Mouse (Mus musculus): ENCODE results near the gene Twnk.

The Twnk gene

DNA sequence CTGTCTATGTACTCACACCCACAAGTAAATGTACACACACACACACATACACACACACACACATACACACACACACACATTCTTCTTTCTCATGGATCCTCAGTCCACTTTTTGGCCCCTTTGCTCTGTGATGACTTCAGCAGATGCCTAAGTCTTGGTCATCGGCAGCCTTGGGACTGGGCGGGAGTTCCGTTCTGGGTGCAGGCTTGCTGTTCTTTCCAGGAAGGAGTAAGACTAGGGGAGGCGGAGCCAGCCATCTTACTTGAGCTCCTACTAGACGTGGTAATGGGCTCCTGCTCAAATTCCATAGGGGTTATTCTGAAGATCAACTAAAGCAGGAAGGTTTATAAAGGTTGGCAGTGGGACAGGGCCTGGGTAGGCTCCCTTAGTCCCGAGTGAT, 14.9 kb downstream of the Twnk start:
- in situ Hi-C loops (cut with MboI, MseI), result no loop called here

DNA sequence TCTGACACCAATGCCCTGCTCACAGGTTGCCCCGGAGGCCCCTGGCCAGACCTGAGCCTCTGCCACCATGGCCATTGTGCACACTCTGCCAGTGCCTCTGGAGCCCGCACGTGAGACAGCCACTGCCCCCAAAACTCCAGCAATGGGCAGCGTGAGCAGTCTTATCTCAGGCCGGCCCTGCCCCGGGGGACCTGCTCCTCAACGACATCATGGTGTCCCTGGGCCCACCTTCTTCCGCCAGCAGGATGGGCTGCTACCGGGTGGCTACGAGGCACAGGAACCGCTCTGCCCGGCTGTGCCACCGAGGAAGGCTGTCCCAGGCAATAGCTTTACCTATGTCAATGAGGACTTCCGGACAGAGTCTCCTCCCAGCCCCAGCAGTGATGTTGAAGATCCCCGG, 15.9 kb downstream of the Twnk start:
- in situ Hi-C loops (cut with MboI, MseI), result no loop called here

DNA sequence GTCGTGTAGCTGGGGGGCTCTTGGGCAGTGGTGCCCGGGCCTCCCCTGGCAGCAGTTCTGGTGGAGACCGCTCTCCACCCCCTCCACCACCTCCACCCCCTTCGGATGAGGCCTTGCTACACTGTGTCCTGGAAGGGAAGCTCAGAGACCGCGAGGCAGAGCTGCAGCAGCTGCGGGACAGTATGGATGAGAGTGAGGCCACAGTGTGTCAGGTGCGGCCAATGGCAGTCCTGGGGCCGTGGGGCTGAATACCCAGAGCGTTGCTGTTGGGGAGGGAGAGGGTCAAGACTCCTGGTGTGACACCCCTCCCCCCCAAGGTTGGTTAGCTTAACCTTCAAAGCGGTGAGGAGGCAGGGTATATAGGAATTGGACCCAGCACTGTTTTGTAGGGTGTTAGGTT, 18.5 kb downstream of the Twnk start:
- in situ Hi-C loops (cut with MboI, MseI), result no loop called here

DNA sequence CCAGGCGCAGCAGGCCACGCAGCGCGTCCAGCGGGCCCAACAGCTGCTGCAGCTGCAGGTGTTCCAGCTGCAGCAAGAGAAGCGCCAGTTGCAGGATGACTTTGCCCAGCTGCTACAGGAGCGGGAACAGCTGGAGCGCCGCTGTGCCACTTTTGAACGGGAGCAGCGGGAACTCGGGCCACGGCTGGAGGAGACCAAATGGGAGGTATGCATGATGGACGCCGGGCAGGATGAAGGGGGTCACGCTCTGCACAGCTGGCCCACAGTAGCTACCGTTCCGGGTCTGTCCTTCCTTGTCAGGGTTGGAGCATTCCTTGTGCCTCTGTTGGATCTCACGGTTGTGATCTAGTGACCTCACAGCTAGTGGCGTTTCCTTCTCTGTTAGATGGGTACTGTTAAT, 19.3 kb downstream of the Twnk start:
- in situ Hi-C loops (cut with MboI, MseI), result no loop called here

DNA sequence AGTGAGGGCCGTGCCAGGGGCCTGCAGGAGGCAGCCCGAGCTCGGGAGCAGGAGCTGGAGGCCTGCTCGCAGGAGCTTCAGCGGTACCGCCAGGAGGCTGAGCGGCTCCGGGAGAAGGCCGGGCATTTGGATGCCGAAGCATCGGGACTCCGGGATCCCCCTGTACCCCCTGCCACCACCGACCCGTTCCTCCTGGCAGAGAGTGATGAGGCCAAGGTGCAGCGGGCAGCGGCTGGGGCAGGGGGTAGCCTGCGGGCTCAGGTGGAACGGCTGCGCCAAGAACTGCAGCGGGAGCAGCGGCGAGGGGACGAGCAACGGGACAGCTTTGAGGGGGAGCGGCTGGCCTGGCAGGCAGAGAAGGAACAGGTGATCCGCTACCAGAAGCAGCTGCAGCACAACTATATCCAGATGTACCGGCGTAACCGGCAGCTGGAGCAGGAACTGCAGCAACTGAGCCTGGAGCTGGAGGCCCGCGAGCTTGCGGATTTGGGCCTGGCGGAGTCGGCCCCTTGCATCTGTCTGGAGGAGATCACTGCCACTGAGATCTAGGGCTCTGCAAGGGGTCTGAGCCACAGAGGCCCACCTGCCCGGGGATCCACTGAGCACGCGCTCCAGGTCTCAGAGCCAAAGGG, 20.6 kb downstream of the Twnk start:
- in situ Hi-C loops (cut with MboI, MseI), result no loop called here

DNA sequence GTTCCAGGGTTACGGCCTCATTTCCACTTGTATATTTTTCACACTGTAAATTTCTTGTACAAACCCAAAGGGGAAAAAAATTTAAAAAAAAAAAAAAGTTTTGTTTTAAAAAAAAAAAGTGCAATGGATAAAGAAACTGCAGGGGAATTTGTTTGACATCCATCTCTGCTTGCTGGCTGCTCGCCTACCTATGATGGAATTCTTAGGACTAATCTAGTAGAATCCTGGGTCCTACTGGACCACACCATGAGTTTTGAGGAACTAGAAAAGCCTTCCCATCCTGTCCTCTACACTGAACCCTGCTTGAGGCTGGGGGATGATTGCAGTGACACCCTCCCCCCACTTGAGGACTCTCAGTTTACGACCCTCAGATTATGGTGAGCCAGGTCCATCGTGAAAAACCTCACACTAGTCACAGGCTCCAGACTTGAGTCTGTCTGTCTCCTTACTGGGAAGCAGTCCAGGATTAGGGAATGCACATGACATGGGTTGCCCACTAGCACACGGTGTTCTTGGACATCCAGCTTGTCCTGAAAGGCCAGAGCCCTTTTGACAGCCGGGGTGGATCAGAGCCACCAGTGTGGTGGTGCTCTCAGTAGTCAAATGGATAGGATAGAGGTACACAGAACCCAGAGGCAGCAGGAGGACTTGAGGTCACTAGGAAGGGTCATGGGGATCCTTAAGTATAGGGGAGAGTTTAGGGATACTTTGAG, 21.7 kb downstream of the Twnk start:
- in situ Hi-C loops (cut with MboI, MseI), result no loop called here

DNA sequence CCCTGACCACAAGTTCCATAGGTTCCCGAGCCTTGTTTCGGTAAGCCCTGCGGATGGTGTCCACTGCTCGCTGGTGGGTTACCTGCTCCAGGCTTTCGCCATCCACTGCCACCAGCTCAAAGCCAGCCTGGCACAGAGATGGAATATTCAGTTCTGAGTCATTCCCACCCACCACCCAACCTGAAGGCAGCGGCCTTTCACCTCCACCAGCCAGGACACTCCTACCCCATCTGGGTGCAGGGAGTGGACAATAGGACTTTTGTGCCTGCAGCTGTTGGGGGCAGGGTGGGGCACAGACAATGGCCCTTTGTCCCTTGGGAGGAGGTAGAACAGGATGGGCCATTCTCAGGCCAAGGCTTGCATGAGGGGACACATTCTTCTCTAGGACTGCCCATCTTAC, 22.4 kb downstream of the Twnk start:
- in situ Hi-C loops (cut with MboI, MseI), result no loop called here

DNA sequence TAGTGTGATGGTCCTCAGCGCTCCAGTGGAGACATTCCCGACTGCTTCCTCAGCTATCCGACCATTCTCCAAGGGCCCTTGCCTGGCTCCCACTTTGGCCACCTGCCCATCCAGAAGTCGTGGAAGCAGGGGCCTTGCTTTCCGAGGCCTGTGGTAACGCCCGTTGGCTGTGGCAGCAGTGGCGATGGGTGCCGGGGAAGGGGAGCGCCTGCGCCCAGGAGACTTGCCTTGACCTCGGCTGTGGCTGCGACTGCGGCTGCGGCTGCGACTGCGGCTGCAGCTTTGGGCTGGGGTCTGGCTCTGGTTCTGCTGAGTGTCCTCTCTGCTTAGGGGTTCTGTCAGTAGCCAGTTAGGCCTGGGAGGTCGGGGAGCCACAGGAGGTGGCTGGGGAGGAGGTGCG, 23.3 kb downstream of the Twnk start:
- in situ Hi-C loops (cut with MboI, MseI), result no loop called here

DNA sequence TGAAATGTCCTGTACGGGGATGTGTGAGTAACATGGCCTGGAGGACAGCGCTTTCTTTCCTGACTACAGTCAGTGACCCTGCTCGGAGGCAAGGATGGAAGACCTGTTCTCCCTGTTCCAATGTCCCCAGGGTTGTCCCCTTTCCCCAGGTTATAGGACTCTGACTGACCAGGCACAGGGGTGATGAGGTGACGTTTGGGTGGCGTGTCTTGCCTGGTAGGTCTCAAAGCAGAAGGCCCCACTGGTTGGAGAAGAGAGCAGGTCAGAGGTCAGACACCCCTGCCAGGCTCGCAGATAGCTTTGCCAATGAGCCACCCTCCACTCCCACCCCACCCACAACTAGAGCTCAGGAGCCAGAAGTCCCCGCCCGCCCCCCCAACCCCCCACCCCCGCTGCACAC, 24.1 kb downstream of the Twnk start:
- in situ Hi-C loops (cut with MboI, MseI), result no loop called here

DNA sequence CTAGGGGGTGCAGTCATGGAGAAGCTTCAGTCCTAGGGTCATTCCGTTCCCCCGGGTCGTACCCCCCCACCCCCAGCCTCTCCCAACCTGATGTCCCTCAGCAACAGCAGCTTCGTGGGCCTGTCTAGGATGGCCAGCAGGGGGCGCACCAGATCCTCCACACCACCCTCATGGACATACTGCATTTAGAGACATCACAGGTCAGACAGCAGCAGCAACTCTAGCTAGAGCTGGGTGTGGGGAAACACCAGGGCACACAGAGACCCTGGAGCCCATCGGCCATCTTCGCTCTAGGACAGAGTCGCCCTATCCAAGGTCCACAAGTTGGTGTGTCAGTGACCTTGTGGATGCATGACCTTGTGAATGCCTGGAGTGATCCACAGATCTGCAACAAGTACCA, 24.6 kb downstream of the Twnk start:
- in situ Hi-C loops (cut with MboI, MseI), result loop anchor here in 1 of 2 experiments (10.0 kb wide), 1 partner anchor 355 kb away; no protein-coding TSS in a partner anchor

DNA sequence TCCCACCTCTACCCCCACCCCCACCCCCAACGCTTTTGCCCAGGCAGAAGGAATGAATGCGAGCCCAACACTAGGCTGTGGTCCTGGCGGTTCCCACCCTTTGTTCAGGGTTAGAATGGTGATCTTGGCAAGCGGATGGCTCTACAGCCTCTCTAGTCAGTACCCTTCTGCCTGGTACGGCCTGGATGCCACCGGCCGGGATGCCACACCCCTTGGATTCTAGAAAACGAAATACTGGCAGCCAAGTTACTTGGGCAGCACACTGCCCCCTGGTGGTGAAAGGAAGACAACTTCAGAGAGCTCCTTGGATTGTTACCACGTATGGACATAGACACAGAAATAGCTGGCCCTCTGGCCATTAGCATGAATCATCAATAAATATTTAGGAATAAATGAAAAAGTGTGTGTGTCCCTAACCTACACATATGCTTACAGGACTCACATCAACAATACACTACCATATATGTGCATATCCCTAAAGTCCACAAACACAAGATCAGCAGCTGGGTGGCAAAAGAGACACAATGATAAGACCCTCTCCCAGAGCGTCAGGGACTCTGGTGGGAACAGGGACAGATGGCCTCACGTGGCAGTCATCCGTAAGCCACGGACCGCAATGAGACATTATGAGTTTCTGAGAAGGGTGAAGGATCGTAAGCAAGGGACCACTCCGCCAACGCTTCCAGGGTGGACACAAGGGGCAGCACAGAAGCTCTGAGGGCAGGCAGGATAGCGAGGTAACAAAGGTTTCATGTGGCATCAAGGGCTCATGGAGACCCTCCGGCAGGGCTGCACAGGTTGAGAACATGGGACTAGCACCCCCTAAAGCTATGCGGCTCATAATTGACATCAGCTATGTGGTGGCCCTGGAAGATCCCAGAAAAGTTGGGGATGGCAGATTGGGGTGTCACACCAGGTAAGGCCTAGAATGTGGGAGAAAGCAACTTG, 25.6 kb downstream of the Twnk start:
- in situ Hi-C loops (cut with MboI, MseI), result loop anchor here in 1 of 2 experiments (10.0 kb wide), 1 partner anchor 356 kb away; no protein-coding TSS in a partner anchor

DNA sequence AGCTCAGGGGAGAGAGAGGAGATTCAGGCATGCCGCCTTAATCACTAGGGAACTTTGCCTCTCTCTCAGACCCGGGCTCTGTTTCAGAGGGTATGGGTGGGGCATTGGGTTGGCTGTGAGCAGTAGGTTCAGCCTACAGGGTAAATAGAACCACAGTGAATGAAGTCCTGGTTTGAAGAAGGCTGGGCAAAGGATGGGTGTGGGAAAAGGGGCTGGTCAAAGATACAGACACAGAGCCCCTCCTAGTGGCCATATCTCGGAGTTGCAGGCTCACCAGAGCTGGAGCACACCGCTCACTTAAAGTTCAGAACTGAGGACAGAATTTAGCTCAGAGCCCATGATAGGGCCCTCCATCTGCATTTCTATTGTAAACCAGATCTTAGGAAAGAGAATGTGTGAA, 26.3 kb downstream of the Twnk start:
- in situ Hi-C loops (cut with MboI, MseI), result loop anchor here in 1 of 2 experiments (10.0 kb wide), 1 partner anchor 357 kb away; no protein-coding TSS in a partner anchor

DNA sequence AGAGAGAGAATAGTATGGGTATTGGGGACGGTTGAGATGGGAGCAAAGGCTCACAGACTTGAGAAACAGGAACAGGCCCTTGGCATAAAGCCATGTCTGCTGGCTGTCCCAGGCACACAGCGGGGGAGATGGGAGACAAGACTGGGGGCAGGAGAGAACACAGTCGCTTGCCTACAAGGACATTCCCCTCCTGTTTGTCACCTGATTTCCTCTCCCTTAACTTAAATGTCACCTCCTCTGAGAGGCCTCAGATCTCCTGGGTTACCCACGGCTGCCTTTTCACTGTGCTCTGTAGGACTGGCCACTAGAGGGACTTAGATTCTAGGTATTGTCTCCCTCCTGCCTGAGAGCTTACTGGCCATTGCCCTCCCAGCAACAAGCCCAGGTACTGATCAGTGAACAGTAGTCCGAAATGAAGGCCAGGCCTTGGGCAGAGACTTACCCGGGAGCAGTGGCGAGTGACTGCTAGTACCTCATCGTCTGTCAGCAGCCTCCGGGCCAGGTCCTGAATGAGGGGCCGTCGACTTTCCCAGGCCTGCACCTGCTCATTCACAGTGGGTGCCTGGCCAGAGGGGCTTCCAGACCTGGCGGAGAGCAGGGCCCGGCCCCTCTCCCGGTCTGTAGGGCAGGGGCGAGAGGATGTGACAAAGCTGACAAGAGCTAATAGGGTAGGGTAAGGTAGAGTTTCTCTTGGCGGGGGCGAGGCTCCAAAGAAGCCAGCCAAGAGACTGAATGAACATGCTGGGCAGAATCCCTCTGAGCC, 27.3 kb downstream of the Twnk start:
- in situ Hi-C loops (cut with MboI, MseI), result loop anchor here in 1 of 2 experiments (10.0 kb wide), 1 partner anchor 358 kb away; no protein-coding TSS in a partner anchor

DNA sequence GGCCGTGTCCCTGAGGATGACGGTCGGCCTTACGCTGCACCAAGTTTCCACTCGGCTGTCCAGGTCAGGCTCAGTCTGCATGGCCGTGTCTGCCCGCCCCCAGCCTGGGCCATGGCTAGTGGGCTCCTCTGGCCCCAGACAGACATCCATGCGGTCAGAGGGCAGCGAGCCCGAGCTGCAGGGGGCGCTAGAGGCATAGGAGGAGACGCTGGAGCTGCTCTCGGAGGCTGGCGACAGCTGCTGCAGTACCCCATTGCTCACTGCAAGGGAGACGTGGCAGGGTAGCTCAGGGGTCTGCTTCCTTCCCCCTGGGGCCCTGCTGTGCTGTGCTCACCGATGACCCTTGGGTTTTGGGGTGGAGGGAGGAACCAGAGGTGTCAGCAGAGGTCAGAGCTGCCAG, 31.4 kb downstream of the Twnk start:
- in situ Hi-C loops (cut with MboI, MseI), result loop anchor here in 1 of 2 experiments (10.0 kb wide), 1 partner anchor 362 kb away; no protein-coding TSS in a partner anchor

DNA sequence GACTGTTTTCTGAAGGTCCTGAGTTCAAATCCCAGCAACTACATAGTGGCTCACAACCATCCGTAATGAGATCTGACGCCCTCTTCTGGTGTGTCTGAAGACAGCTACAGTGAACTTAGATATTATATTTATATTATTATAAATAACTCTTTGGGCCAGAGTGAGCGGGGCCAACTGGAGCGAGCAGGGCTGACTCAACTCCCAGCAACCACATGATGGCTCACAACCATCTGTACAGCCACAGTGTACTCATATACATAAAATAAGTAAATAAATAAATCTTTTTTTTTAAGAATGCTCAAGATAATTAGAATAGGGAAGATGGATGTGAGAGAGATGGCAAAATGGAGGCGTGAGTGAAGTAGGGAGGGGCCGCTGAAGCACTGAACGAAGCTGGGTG, 32.7 kb downstream of the Twnk start:
- in situ Hi-C loops (cut with MboI, MseI), result loop anchor here in 1 of 2 experiments (10.0 kb wide), 1 partner anchor 363 kb away; no protein-coding TSS in a partner anchor

DNA sequence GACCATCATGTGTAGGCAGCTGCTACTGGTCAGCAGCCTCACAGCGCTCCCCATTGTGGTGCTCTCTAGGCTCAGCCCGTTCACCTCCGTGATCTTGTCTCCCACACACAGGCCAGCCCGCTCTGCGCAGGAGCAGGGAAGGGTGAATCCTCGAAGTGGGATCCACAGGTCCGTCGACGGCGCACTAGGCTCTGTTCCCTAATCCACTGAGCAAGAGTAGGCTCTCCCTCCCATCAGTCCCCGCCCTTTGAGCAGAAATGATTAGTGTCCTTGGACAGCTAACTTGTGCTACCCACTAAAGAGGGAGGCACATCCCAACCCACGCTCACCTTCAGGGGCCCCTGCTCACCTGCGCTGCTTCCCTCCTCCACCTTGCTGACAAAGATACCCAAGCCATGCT, 34.8 kb downstream of the Twnk start:
- in situ Hi-C loops (cut with MboI, MseI), result no loop called here

DNA sequence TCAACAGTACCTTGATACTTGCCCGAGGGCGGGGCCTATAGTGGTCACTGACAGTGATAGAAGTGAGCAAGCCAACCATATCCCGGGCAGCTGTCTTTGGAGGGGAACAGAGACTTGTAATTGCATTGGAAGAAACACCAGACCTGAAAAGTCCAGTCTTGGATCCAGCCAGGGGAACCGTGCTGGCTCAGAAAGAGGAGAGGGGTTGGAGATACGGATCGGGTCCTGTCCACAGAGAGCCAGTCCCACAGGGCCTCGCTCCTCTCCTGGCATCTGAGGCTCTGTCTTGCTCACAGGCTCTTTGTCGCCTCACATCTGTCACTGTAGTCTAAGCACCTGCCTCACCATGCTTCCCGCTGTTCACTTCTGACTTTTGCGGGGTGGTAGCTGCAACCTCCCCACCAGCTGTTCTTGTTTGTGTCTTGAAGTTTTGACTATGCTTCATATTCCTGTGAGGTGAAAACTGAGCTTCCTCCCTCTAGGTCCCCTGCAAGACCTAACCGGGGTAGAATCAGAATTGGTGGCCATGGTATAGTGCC, 39.0 kb downstream of the Twnk start:
- in situ Hi-C loops (cut with MboI, MseI), result no loop called here

DNA sequence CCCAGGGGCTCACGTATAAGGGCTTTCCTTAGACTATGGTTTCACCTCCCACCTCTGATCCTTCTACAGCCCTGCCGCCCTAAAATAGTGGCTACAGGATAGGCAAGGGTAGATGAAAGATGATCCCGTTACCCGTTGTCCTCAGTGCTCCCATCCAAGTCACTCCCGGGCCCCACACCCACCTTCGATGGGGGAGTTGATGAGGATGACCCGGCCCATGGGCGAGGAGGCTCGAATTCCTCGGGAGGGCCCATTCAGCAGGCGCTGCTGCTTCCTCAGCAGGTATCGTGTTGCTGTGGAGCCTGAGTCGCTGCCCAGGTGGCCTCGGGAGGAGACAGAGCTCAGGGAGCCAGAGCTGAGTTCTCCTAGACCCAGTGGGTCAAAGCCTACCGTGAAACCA, 39.8 kb downstream of the Twnk start:
- in situ Hi-C loops (cut with MboI, MseI), result no loop called here

DNA sequence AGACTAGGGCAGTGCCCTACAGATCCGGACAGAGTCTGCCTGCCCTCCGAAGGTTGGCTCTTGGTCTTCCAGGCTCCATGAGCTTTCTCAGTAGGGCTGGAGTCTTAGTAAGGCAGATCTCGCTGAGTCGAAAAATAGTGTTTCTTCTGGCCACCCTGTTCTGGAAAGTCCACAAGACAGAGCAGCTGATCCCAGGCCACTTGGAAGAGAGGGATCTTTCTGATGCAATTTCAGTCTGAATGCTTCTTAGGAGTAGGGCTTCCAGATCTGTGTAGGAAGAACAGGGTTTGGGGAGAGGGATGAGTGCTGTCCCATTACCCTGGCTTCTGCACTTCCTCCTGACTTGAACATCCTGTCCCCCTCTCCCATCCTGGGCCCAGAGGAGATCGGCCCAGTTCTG, 40.2 kb downstream of the Twnk start, which contains the start of gene Pdzd7:
Gene Pdzd7, minus strand, starts transcription at position 67 of the 400 bp plus-strand sequence.
- in situ Hi-C loops (cut with MboI, MseI), result no loop called here

DNA sequence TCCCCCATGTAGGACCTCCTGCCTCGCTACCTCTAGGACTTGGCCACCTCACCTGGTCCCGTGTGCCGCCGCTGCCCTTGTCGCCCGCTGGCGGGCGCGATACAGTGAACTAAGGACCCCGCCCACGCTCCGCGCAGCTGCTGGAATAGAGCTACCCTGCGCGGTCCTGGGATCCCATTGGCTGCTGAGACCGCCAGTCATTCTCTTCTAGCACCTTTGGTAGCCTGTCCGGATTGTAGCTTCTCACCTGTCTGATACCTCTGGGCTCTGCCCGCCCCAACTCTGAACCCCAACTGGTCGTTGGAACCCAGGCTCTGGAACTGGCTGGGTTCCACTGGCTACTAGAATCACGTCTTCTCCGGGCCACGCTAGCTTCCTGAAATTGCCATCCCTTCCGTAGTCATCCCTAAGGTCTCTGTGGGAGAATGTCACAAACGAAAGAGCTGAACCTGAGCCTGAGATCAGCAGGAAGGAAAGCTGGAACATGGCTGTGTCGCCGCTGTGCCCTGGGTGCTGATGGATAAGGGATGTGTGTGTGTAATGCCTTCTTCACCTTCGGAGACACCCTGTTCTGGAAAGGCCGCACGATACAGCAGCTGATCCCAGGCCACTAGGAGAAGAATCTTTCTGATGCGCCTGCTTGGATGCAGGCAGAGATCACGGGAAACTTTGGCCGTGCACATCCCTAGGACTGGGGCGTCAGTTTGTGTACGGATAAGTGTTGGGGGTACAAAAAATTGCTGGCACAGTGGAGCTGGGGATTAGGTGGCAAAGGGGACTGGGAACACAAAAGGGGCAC, 41.3 kb downstream of the Twnk start:
- in situ Hi-C loops (cut with MboI, MseI), result no loop called here
